Mouse (Mus musculus): Measurements from ENCODE around the gene Pclaf. TPM values are rescaled to one million over a fixed set of nuclear protein-coding genes. Genes with fewer than 3 reads are reported as not detected.

The Pclaf gene
- polyA plus RNA-seq, 1 experiment, result 2.8 TPM

DNA sequence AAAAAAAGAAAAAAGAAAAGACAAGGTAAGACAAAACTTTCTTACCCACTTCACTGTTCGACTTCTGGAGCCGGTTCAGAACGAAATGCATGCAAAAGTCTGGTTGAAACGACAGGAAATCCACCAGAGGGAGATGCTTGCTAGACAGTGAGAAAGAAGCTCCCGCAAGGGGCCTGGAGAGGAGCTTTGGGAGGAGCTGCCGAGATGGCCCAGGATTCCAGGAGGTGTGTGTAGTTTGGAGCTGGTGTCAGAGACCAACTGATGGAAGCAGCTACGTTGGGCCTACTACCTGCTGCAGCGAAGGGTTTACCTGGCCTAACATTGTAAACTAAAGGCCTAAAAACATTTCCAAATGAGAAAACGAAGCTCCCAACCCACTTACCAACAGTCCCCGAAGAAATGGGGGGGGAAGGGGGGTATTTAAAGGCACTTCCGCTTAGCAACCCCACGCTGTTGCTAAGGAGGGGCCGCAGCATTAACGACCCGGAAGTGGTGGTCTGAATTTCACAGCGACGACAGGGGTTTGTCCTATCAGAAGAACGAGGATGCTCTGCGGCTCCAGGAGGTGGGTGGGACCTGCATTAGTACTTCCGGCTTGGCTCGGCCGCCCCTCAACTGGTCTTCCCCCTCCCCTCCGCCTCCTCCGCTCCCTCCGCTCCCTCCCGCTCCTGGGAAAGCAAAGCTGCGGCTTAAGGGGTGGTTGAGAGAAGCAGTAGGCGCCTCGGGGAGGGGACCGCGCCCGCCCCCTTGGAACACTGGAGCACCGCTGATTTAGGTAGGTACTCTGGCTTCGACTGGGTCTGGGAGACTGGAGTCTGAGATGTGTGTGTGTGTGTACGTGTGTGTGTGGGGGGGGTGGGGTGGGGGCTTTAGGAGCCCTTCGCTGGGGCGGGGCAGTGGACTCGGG, 18.6 kb downstream of the Pclaf start, which contains the start of the genes Trip4 and Csnk1g1:
TSS of gene Trip4 (minus strand) at position 401 of the 907 bp plus-strand sequence.
TSS of gene Csnk1g1 (plus strand) at position 531 of the 907 bp plus-strand sequence.
- peak within 1 kb of the TSS; percentile 97 for H3K4me3 ChIP-seq (replicated peaks)
- no peaks in the 10 kb centered on the region for H3K27me3 ChIP-seq (replicated peaks)
- H3K36me3 ChIP-seq (replicated peaks; ENCODE audit: low read length), result peaks cover 20% of the 10 kb centered on the region
- no peaks in the 10 kb centered on the region for H3K9me3 ChIP-seq
- peak; percentile 65 for TF ChIP-seq FLI1 (IDR thresholded peaks at IDR 0.05; ENCODE audit: low read length)
- TF ChIP-seq GATA1 (IDR thresholded peaks at IDR 0.05; ENCODE audit: borderline replicate concordance, low read length), result no peak
- peaks cover 10% of the 10 kb centered on the region for H3K4me1 ChIP-seq

GRCm38 (mm10) chr9:65909301-65909801, 19.3 kb downstream of the Pclaf start:
- H3K27me3 ChIP-seq (replicated peaks), result no peaks in the 10 kb centered on the region
- TF ChIP-seq FLI1 (IDR thresholded peaks at IDR 0.05; ENCODE audit: low read length), result no peak
- TF ChIP-seq GATA1 (IDR thresholded peaks at IDR 0.05; ENCODE audit: borderline replicate concordance, low read length), result no peak
- peak overlapping the region; percentile 97 for H3K4me3 ChIP-seq (replicated peaks)
- peaks cover 13% of the 10 kb centered on the region for H3K36me3 ChIP-seq (replicated peaks; ENCODE audit: low read length)
- H3K9me3 ChIP-seq, result no peaks in the 10 kb centered on the region
- H3K4me1 ChIP-seq, result peaks cover 16% of the 10 kb centered on the region

- Histone ChIP-seq H3K27me3 (replicated peaks) (no peaks in the 10 kb centered on the region), H3K4me1 (peaks cover 18% of the 10 kb centered on the region), H3K4me3 (replicated peaks) (peak overlapping the region; percentile 97), H3K36me3 (replicated peaks; ENCODE audit: low read length) (peaks cover 9% of the 10 kb centered on the region), H3K9me3 (no peaks in the 10 kb centered on the region)
- TF ChIP-seq GATA1 (IDR thresholded peaks at IDR 0.05; ENCODE audit: borderline replicate concordance, low read length) (no peak), FLI1 (IDR thresholded peaks at IDR 0.05; ENCODE audit: low read length) (no peak)
These were observed 19.8 kb downstream of the Pclaf start for GRCm38 (mm10) chr9:65909837-65910236.

GRCm38 (mm10) chr9:65913976-65914375, 23.9 kb downstream of the Pclaf start:
- Histone ChIP-seq H3K36me3 (replicated peaks; ENCODE audit: low read length) (peaks cover under 1% of the 10 kb centered on the region), H3K27me3 (replicated peaks) (no peaks in the 10 kb centered on the region), H3K4me1 (peaks cover 15% of the 10 kb centered on the region)

GRCm38 (mm10) chr9:65917015-65917414, 27.0 kb downstream of the Pclaf start:
- Histone ChIP-seq H3K36me3 (replicated peaks; ENCODE audit: low read length) (peaks cover 7% of the 10 kb centered on the region), H3K27me3 (replicated peaks) (no peaks in the 10 kb centered on the region), H3K4me3 (replicated peaks) (no peak overlapping the region), H3K9me3 (no peaks in the 10 kb centered on the region), H3K4me1 (peaks cover 15% of the 10 kb centered on the region)
- no peak for TF ChIP-seq GATA1 (IDR thresholded peaks at IDR 0.05; ENCODE audit: borderline replicate concordance, low read length)

More at GRCm38 (mm10) chr9:65913976-65914375, 23.9 kb downstream of the Pclaf start:
- Histone ChIP-seq H3K9me3 (no peaks in the 10 kb centered on the region), H3K4me3 (replicated peaks) (no peak overlapping the region)
- TF ChIP-seq GATA1 (IDR thresholded peaks at IDR 0.05; ENCODE audit: borderline replicate concordance, low read length) (no peak), FLI1 (IDR thresholded peaks at IDR 0.05; ENCODE audit: low read length) (no peak)

DNA sequence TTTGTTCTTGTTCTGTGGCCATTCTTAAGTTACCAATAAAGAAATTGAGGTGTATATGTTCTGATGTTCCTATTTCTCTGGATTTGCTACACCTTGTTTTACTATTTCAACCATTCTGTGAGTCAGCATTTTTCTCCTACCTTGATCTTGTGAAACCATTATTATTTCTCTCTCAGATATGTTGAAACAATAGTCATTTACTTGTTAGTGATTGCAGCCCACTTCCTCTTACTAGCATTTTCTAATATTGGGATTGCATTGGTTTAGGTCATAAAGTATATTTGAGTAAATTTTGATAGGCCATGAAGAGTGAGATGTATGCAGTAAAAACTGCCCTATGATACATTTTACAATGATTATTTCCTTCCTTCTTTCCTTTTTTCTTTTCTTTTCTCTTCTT, 38.4 kb downstream of the Pclaf start:
- peaks cover 3% of the 10 kb centered on the region for H3K36me3 ChIP-seq (replicated peaks; ENCODE audit: low read length)
- H3K4me3 ChIP-seq (replicated peaks), result no peak overlapping the region
- no peaks in the 10 kb centered on the region for H3K27me3 ChIP-seq (replicated peaks)
- peaks cover 5% of the 10 kb centered on the region; the same call in 1 of the 2 replicates for H3K4me1 ChIP-seq
- no peaks in the 10 kb centered on the region for H3K9me3 ChIP-seq
- no peak for TF ChIP-seq FLI1 (IDR thresholded peaks at IDR 0.05; ENCODE audit: low read length)
- TF ChIP-seq GATA1 (IDR thresholded peaks at IDR 0.05; ENCODE audit: borderline replicate concordance, low read length), result no peak

DNA sequence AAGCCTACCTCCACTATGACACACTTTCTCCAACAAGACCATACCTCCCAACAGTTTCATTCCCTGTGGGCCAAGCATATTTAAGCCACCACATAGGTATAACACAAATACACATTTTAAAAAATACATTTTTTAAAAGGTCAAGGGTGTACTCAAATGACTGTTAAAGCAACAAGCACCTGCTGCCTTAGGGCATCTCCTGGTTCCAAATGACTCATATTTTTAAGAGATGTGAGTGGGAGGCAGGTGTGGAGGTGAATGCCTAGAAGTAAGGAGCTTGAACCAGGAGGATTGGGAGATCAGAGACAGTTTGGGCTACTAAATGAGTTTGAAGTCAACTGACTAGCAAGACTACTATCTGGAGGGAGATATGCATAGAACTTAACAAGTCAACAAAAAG, 39.8 kb downstream of the Pclaf start:
- no peak for TF ChIP-seq FLI1 (IDR thresholded peaks at IDR 0.05; ENCODE audit: low read length)
- TF ChIP-seq GATA1 (IDR thresholded peaks at IDR 0.05; ENCODE audit: borderline replicate concordance, low read length), result no peak
- Histone ChIP-seq H3K27me3 (replicated peaks) (no peaks in the 10 kb centered on the region), H3K4me3 (replicated peaks) (no peak overlapping the region), H3K36me3 (replicated peaks; ENCODE audit: low read length) (peaks cover 3% of the 10 kb centered on the region), H3K9me3 (no peaks in the 10 kb centered on the region), H3K4me1 (peaks cover 5% of the 10 kb centered on the region; the same call in 1 of the 2 replicates)

DNA sequence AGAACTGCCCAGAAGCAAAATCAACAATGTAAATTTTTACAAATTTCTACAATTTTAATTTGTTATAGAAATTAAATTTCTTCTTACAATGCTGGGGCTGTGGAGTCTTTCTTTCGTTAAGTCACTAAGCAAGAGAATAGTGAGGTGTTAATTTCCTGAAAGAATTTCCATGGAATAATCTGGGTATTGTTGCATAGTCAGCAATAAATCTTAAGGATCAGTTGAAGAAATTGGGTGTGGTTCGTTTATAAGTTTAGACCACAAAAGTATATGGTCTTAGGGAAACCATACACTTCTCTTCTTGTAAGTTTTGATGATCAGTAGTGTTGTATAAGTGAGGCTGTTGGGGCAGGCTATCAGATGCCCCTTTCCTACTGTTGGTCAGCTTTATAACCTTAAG, 47.5 kb downstream of the Pclaf start:
- no peaks in the 10 kb centered on the region for H3K4me1 ChIP-seq
- TF ChIP-seq GATA1 (IDR thresholded peaks at IDR 0.05; ENCODE audit: borderline replicate concordance, low read length) (no peak), FLI1 (IDR thresholded peaks at IDR 0.05; ENCODE audit: low read length) (no peak)
- no peaks in the 10 kb centered on the region for H3K27me3 ChIP-seq (replicated peaks)
- no peaks in the 10 kb centered on the region for H3K9me3 ChIP-seq
- peaks cover 6% of the 10 kb centered on the region for H3K36me3 ChIP-seq (replicated peaks; ENCODE audit: low read length)
- H3K4me3 ChIP-seq (replicated peaks), result no peak overlapping the region

DNA sequence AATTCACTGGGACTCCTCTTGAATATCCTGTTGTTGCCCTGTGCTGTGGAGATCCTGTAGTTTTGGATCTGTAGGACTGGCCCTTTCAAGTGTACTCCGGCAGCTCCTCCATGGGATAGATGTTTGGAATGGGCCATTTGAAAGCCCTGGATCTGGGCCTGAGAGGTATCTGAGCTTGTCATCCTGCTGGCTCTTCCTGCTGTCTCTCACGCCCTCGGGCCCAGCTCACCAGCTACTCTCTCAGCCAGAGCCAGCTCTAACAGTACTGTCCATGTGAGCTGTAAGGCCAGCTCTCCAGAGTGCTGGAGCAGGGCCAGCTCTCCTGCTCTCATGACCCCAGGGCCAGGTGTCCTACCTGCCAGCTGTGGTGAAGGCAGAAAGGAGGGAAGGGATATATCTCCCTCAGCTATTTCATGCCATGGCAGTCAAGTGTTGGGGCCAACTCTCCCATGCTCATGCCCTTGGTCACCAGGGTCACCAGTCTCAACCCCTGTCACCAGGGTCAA, 61.1 kb downstream of the Pclaf start:
- Histone ChIP-seq H3K4me3 (replicated peaks) (no peak overlapping the region), H3K36me3 (replicated peaks; ENCODE audit: low read length) (peaks cover 33% of the 10 kb centered on the region), H3K9me3 (no peaks in the 10 kb centered on the region), H3K4me1 (peaks cover 17% of the 10 kb centered on the region), H3K27me3 (replicated peaks) (no peaks in the 10 kb centered on the region)
- TF ChIP-seq FLI1 (IDR thresholded peaks at IDR 0.05; ENCODE audit: low read length) (no peak), GATA1 (IDR thresholded peaks at IDR 0.05; ENCODE audit: borderline replicate concordance, low read length) (no peak)

Other genes with a start within 250 kb of the Pclaf start
- 27.7 and 31.8 TPM in 2 replicates for gene Oaz2, start 222.2 kb upstream of the Pclaf start, polyA plus RNA-seq (2012; ENCODE audit: insufficient read depth, low replicate concordance)
- 1.2 and 15.5 TPM in 2 replicates for gene Zfp609, start 62.7 kb upstream of the Pclaf start, polyA plus RNA-seq (2012; ENCODE audit: insufficient read depth, low replicate concordance)
- gene Trip4, start 18.6 kb downstream of the Pclaf start, polyA plus RNA-seq (2012; ENCODE audit: insufficient read depth, low replicate concordance), result 0.58 TPM in 1 of 2 replicates, not detected in the other
- gene Csnk1g1, start 18.7 kb downstream of the Pclaf start, polyA plus RNA-seq (2012; ENCODE audit: insufficient read depth, low replicate concordance), result 0.45 and 1.4 TPM in 2 replicates
- gene Ppib, start 170.0 kb downstream of the Pclaf start, polyA plus RNA-seq (2012; ENCODE audit: insufficient read depth, low replicate concordance), result 39.4 and 300 TPM in 2 replicates
- 0.16 TPM in 1 of 2 replicates, not detected in the other for gene Snx22, start 179.5 kb downstream of the Pclaf start, polyA plus RNA-seq (2012; ENCODE audit: insufficient read depth, low replicate concordance)
- gene Snx1, start 236.3 kb downstream of the Pclaf start, polyA plus RNA-seq (2012; ENCODE audit: insufficient read depth, low replicate concordance), result 89.5 and 105 TPM in 2 replicates
- gene Ciao2a, start 236.4 kb downstream of the Pclaf start, polyA plus RNA-seq (2012; ENCODE audit: insufficient read depth, low replicate concordance), result 8.6 and 26.5 TPM in 2 replicates

Data from megakaryocyte, embryonic 14.5 days (primary cell).